Mouse (Mus musculus) liver, embryonic 12.5 days (tissue): ENCODE data around the gene Crcp. TPM values are rescaled to one million over a fixed set of nuclear protein-coding genes. Genes with fewer than 3 reads are reported as not detected.

Source experiments
- ATAC-seq: fragments of 200-750 bp; cut with Nextera tagmentation; 2 replicates; pipeline ENCODE4 v1.8.0; 2017; ENCODE audit warnings: moderate number of reproducible peaks, mild to moderate bottlenecking, moderate library complexity
- H3K27ac ChIP-seq: fragments of 300-500 bp; sonication (generic); 2 replicates; pipeline ENCODE4 v1.5.1; 2016; ENCODE audit warnings: mild to moderate bottlenecking
- H3K27me3 ChIP-seq: fragments of 300-500 bp; sonication (generic); replicated peaks from 2 replicates; pipeline ENCODE4 v1.6.1; 2016; ENCODE audit warnings: mild to moderate bottlenecking, moderate library complexity
- H3K36me3 ChIP-seq: fragments of 300-500 bp; sonication (generic); 2 replicates; pipeline ENCODE4 v1.6.1; 2016; ENCODE audit warnings: mild to moderate bottlenecking, moderate library complexity
- H3K4me1 ChIP-seq: fragments of 300-500 bp; sonication (generic); 2 replicates; pipeline ENCODE4 v1.6.1; 2016
- H3K4me2 ChIP-seq: fragments of 300-500 bp; sonication (generic); 2 replicates; pipeline ENCODE4 v1.6.1; 2016; ENCODE audit warnings: mild to moderate bottlenecking, moderate library complexity
- H3K4me3 ChIP-seq: fragments of 300-500 bp; sonication (generic); 2 replicates; pipeline ENCODE4 v1.5.1; 2016; ENCODE audit warnings: mild to moderate bottlenecking, moderate library complexity
- H3K9ac ChIP-seq: fragments of 300-500 bp; sonication (generic); 2 replicates; pipeline ENCODE4 v1.6.1; 2016; ENCODE audit warnings: mild to moderate bottlenecking, moderate library complexity
- H3K9me3 ChIP-seq: fragments of 300-500 bp; sonication (generic); replicated peaks from 2 replicates; pipeline ENCODE4 v1.6.1; 2016; ENCODE audit warnings: mild to moderate bottlenecking, moderate library complexity
- WGBS: fragments of 180-500 bp; shearing (Covaris S2); methylation state at CpG from one replicate; pipeline ENCODE4 v1.1.7; 2016; ENCODE audit not compliant: insufficient replicate concordance; 5-methylcytosine and 5-hydroxymethylcytosine counted together
- polyA plus RNA-seq: library from polyadenylated mRNA; unstranded; fragments of >200 nt; fragmentation: Nextera tagmentation; extraction: Ambion mirVana; gene quantifications from 2 replicates; pipeline ENCODE4 v1.2.1, GENCODE M21; 2016

The Crcp gene
- 33.9 and 34.7 TPM in 2 replicates for polyA plus RNA-seq

DNA sequence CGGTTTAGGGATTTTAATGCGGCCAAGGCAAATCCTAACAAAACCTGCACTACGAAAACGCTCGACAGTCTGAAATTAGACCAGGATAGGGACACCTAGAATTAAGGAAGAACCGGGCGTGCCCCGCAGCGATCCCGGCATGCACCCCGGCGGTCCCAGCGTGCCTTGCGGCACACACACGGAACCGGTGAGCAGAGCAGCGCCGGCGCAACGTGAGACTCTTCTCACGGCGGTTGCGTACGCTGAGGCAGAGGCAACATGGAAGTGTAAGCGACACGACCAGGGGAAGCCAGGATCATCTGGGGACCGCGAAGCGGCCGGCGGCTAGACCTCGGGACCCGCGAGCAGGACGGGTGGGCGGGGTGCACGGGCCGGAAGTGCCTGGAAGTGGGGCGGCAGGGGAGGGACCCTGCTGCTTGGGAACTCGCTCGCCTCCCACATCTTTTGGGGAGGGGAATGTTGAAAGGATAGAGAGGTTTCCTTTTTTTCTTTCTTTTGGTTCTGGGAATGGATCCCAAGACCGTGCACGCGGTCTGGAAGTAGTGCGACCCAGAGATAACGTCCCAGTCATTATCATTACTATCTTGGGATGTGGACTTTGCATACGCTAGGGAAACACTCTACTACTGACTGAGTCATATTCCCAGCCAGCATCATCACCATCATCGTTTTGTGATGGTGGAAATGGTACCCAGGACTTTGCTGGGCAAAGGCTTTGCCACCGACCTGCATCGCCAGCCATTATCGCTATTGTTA is at the start of gene Crcp, which contains the start of gene Asl:
Crcp (plus strand) TSS at position 149 of the 756 bp plus-strand sequence.
Asl (minus strand) TSS at position 106 of the 756 bp plus-strand sequence.
- WGBS = 1% methylated on average over 51 of the region's 51 CpGs
- H3K27me3 ChIP-seq = 0 out of 2 replicates have a peak, but pooled peaks cover 12% of the 10 kb centered on the region
- H3K4me1 ChIP-seq = peaks cover 46% of the 10 kb centered on the region
- H3K36me3 ChIP-seq = peaks cover 12% of the 10 kb centered on the region; the same call in 1 of the 2 replicates
- no peaks in the 10 kb centered on the region for H3K9me3 ChIP-seq
- peak within 1 kb of the TSS; percentile 86 for H3K9ac ChIP-seq
- H3K4me3 ChIP-seq = peak within 1 kb of the TSS; percentile 87
- peak; percentile 85 for ATAC-seq
- peak within 1 kb of the TSS; percentile 93 for H3K27ac ChIP-seq
- peak within 1 kb of the TSS; percentile 89 for H3K4me2 ChIP-seq

DNA sequence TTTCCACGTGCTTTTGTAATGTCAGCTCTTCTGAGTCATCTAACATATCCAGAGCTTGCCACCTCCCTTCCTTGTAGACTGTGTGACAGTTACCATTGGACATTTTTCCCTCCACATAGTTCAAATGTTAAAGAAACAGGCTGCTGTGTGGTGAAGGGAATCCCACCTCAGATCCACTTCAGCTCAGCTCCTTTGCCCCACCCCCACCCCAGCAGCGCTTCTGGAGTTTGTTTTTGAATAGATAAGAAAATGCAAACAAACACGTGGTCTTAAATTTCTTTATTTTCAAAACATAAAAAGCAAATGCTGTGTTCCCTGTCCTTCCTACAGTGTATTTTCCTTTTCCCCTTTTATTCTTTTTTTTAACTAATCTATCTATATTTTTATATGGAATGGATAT is 48.9 kb upstream of the Crcp start:
- WGBS = 31% methylated on average over 3 of the region's 3 CpGs
- H3K4me1 ChIP-seq = peaks cover 58% of the 10 kb centered on the region
- H3K27ac ChIP-seq = peak overlapping the region; percentile 95
- no peaks in the 10 kb centered on the region for H3K9me3 ChIP-seq
- peak; percentile 57 for ATAC-seq
- peak overlapping the region; percentile 55 for H3K4me2 ChIP-seq
- no peak overlapping the region for H3K4me3 ChIP-seq
- H3K27me3 ChIP-seq = no peaks in the 10 kb centered on the region
- peaks cover 49% of the 10 kb centered on the region for H3K36me3 ChIP-seq
- H3K9ac ChIP-seq = peak overlapping the region; percentile 54

DNA sequence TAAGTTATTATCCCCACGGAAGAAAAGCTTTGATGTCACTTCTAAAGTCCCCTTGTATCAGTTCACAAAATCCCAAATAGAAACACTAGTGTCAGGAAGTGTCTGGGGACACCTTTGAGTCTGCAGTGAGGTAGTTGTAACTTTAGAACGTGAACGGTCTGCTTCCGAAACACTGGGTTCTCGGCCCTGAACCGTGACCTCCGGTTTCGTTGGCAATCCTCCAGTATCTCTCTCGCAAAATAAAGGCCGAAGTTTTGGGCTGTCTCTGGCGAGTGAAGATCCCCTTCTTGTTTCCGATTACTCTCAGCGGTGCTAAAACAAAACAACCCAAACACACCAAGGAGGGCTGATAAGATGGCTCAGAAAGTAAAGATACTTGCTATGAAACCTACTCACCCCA is 39.7 kb upstream of the Crcp start:
- peaks cover 71% of the 10 kb centered on the region for H3K36me3 ChIP-seq
- H3K27me3 ChIP-seq = no peaks in the 10 kb centered on the region
- H3K9ac ChIP-seq = no peak overlapping the region
- no peaks in the 10 kb centered on the region for H3K9me3 ChIP-seq
- 87% methylated on average over 13 of the region's 13 CpGs for WGBS
- H3K4me1 ChIP-seq = peaks cover 36% of the 10 kb centered on the region
- H3K4me3 ChIP-seq = no peak overlapping the region
- ATAC-seq = no peak
- no peak overlapping the region for H3K4me2 ChIP-seq
- peak overlapping the region; percentile 2; the same call in 1 of the 2 replicates for H3K27ac ChIP-seq

DNA sequence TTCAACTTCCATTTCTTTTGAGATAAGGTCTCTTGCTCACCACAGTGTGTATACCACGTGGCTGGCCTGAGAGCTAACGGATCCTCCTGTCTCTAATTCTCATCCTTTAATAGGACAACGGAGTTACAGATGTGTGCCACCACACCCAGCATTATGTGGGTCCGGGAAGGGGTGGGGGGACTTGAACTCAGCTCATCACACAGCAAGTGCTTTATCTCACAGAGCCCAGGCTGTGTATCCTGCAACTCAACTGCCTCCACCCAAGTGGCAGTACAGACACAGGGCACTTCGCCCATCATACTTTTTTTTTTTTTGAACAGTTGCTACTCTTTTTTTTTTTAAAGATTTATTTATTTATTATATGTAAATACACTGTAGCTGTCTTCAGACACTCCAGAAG is 37.2 kb upstream of the Crcp start:
- peaks cover 36% of the 10 kb centered on the region for H3K4me1 ChIP-seq
- ATAC-seq = peak; percentile 91
- H3K4me3 ChIP-seq = 0 out of 2 replicates have a peak overlapping the region, but pooled peaks have one; percentile 14
- H3K9ac ChIP-seq = no peak overlapping the region
- peaks cover 76% of the 10 kb centered on the region for H3K36me3 ChIP-seq
- H3K9me3 ChIP-seq = no peaks in the 10 kb centered on the region
- 49% methylated on average over 5 of the region's 5 CpGs for WGBS
- H3K27ac ChIP-seq = peak overlapping the region; percentile 78
- H3K4me2 ChIP-seq = peak overlapping the region; percentile 43
- no peaks in the 10 kb centered on the region for H3K27me3 ChIP-seq

DNA sequence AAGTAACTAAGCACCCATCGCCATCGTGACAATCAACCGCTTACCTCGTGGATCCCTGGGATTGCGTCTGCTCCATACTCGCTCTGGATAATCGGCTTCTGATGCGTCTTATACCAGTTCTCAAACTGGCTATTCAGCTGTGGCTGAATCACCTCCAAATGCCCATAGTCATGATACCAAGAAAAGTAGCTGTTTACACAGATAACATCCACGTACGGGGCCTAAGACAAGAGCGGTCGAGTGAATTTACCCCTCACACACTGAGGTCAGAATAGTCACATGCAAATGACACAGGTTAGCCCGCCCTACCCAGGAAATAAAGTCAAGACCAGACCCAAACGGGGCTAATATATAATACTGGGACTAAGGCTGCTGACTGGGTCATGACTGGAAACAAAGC is 35.7 kb upstream of the Crcp start:
- Histone ChIP-seq H3K9me3 (no peaks in the 10 kb centered on the region), H3K9ac (peak overlapping the region; percentile 53), H3K4me1 (peaks cover 38% of the 10 kb centered on the region), H3K4me3 (peak overlapping the region; percentile 28), H3K27ac (peak overlapping the region; percentile 85), H3K27me3 (no peaks in the 10 kb centered on the region), H3K4me2 (peak overlapping the region; percentile 43), H3K36me3 (peaks cover 79% of the 10 kb centered on the region)
- WGBS = 70% methylated on average over 14 of the region's 14 CpGs
- ATAC-seq = peak; percentile 67

DNA sequence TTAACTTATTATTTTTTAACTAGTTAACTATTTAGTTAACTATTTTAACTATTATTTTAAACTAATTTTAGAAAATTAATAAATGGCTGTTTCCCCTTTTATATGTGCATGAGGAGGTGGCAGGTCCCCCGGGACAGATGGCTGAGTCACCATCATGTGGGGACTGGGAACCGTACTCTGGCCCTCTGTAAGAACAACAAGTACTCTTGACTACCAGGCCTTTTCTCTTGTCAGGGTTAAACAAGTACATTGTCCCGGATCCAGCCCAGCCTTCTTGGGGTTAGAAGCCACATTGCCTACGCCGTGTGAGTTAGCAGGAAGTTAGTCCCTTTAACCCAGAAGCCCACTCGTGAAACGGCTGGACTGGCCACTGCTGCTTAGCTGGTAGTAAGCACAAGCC is 34.1 kb upstream of the Crcp start:
- no peaks in the 10 kb centered on the region for H3K9me3 ChIP-seq
- no peak overlapping the region; the same call in 1 of the 2 replicates for H3K27ac ChIP-seq
- H3K36me3 ChIP-seq = peaks cover 77% of the 10 kb centered on the region
- no peaks in the 10 kb centered on the region for H3K27me3 ChIP-seq
- 84% methylated on average over 7 of the region's 7 CpGs for WGBS
- no peak overlapping the region for H3K4me2 ChIP-seq
- ATAC-seq = no peak
- no peak overlapping the region for H3K9ac ChIP-seq
- peaks cover 41% of the 10 kb centered on the region for H3K4me1 ChIP-seq
- H3K4me3 ChIP-seq = no peak overlapping the region

DNA sequence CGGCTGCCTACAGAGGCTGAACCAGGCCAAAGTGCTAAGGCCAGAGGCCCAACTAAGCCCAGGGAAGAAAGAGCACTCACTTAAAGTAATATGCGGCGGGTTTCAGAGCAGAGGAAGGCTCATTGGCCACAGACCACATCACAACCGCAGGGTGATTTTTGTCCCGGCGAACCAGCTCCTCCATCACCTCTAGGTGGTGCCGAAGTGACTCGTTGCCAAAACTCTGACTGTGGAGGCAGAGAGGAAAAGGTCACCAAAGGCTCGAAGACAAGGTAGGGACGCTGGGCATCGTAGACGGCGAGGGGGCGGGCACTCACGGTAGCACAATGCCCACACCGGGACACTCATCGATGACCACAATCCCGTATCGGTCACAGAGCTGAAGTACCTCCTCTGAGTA is 31.4 kb upstream of the Crcp start:
- Histone ChIP-seq H3K27me3 (no peaks in the 10 kb centered on the region), H3K9ac (no peak overlapping the region), H3K9me3 (no peaks in the 10 kb centered on the region), H3K4me2 (no peak overlapping the region), H3K27ac (peak overlapping the region; percentile 25), H3K4me1 (peaks cover 42% of the 10 kb centered on the region), H3K4me3 (no peak overlapping the region), H3K36me3 (peaks cover 71% of the 10 kb centered on the region)
- WGBS = 78% methylated on average over 19 of the region's 19 CpGs
- no peak for ATAC-seq

DNA sequence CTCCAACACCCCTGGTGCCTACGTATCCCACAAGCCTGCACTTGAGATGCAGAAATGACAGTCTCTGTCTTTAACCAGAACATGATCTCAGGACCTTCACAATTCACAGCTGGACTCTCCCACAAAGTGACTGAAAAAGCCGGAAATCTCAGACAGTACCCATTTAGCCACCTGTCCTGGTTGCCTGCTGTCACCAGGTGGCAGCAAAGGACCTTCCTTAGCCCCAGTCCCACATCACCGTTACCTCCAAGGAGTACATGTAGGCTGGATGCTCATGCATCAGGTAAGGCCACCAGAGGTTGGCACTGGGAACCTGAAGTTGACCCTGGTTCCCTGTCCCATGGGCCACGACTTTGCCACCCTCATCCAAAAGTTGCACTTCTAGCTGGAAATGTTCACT is 30.0 kb upstream of the Crcp start:
- 56% methylated on average over 4 of the region's 4 CpGs for WGBS
- H3K9me3 ChIP-seq = no peaks in the 10 kb centered on the region
- ATAC-seq = no peak

DNA sequence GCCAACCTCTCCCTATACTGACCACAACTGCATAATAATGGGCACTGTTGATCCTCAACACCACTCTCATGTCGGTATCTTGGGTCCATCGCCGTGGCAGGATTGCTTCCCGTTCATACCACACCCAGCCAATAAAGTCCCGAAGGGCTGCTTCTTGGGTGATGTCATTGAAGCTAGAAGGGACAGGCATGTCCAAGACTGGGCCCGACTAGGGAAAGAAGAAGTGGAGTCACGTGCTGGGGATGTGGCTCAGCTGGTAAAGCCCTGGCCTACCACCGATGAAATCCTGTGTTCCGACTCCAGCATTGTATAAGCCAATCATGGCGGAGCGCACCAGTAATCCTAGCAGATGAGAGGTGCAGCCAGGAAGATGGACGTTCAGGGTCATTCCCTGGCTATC is 28.4 kb upstream of the Crcp start:
- Histone ChIP-seq H3K27ac (peak overlapping the region; percentile 33; the same call in 1 of the 2 replicates), H3K9me3 (no peaks in the 10 kb centered on the region), H3K4me1 (peaks cover 38% of the 10 kb centered on the region), H3K27me3 (no peaks in the 10 kb centered on the region), H3K36me3 (peaks cover 48% of the 10 kb centered on the region), H3K4me2 (peak overlapping the region; percentile 77), H3K9ac (no peak overlapping the region), H3K4me3 (no peak overlapping the region)
- ATAC-seq = no peak
- WGBS = 76% methylated on average over 12 of the region's 12 CpGs

More for the DNA sequence above, 30.0 kb upstream of the Crcp start:
- Histone ChIP-seq H3K27me3 (no peaks in the 10 kb centered on the region), H3K27ac (no peak overlapping the region), H3K36me3 (peaks cover 57% of the 10 kb centered on the region), H3K4me3 (no peak overlapping the region), H3K9ac (no peak overlapping the region), H3K4me1 (peaks cover 38% of the 10 kb centered on the region), H3K4me2 (no peak overlapping the region)

DNA sequence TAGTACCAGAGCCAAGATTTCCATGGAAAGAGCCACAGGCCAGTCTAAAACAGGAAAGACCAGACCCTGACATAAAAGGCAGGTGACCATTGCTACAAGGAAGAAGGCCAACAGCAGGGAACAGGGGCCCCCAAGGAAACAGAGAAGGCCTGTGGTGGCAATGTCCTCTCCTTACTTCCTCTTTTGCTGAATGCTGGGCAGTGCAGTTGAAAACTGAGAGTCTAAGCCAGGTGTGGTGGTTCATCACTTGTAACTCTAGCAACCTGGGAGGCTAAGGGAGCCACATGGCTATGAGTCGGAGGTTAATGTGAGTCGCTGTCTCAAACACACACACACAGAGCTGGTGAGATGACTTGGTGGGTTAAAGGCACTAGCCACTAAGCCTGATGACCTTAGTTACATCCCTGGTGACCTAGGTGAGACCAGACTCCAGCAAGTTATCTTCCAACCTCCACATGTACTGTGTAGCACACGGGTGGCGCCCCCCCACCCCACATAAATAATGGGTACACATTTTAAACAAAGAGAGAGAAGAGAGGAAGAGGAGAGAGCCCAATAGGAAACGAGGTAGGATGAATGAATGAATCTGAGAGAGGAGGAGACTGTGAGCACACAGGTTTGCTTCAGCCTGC is 27.6 kb upstream of the Crcp start:
- ATAC-seq = no peak
- peak overlapping the region; percentile 33 for H3K27ac ChIP-seq
- 24% methylated on average over 5 of the region's 5 CpGs for WGBS
- no peaks in the 10 kb centered on the region for H3K9me3 ChIP-seq
- no peaks in the 10 kb centered on the region for H3K27me3 ChIP-seq
- peaks cover 40% of the 10 kb centered on the region for H3K36me3 ChIP-seq
- peaks cover 38% of the 10 kb centered on the region for H3K4me1 ChIP-seq
- H3K4me3 ChIP-seq = peak overlapping the region; percentile 73
- peak overlapping the region; percentile 82 for H3K9ac ChIP-seq
- peak overlapping the region; percentile 77 for H3K4me2 ChIP-seq

DNA sequence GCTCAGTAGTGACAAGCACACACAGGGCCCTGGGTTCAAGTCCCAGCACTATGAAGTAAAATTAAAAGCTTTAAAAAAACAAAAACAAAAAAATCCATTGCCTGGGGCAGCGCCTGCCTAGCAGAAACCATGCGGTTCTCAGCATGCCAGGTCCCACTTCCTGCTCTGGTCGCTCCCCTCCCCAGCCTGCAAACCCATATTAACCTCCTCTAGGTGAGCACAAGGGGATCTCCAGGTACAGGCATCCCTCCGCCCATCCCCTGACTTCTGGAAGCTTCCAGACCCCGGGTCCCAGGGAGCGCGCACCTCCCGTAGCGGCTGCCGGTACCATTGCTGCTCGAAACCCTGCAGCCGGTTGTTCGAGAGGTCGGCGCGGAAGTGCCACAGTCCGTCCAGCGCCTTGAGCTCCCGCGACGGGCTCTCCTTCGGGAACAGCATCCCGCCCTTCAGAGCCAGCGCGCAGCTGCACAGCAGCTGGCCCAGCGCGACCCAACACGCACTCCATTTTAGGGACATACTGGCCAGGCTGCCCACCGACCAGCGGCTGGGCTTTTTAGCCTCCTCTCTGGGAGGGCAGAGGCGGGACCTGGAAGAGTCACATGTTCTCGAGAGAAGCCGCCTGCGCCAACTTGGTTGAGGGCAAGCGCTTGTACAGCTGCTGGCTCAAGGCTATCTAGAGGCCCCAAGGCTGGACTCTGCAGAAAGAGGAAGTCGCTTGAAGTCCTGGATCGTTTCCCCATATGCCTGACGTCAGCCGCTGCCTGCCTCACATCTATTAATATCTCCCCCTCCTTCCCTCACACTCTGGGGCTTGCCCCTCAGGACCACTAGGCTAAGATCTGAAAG is 26.6 kb upstream of the Crcp start, which contains the start of gene Gusb:
Gusb (minus strand) TSS at position 749 of the 846 bp plus-strand sequence.
- H3K4me3 ChIP-seq = peak within 1 kb of the TSS; percentile 73
- H3K36me3 ChIP-seq = peaks cover 30% of the 10 kb centered on the region
- WGBS = under 1% methylated on average over 39 of the region's 39 CpGs
- H3K4me2 ChIP-seq = peak within 1 kb of the TSS; percentile 77
- H3K9me3 ChIP-seq = no peaks in the 10 kb centered on the region
- H3K27ac ChIP-seq = peak within 1 kb of the TSS; percentile 79
- peak; percentile 83 for ATAC-seq
- H3K27me3 ChIP-seq = no peaks in the 10 kb centered on the region
- H3K9ac ChIP-seq = peak within 1 kb of the TSS; percentile 82
- peaks cover 38% of the 10 kb centered on the region for H3K4me1 ChIP-seq
